Mouse (Mus musculus): Measurements from ENCODE around the gene Olfr972. TPM values are rescaled to one million over a fixed set of nuclear protein-coding genes. Genes with fewer than 3 reads are reported as not detected.

Gene Olfr972
- polyA plus RNA-seq, 1 experiment from 2014 or later = not detected

Other genes with a start within 250 kb of the Olfr972 start
- not detected in 2 replicates for gene Olfr960, start 245.0 kb upstream of the Olfr972 start, polyA plus RNA-seq (2014; fragmentation: Nextera tagmentation; extraction: Ambion mirVana)
- not detected in 2 replicates for gene Olfr961, start 221.3 kb upstream of the Olfr972 start, polyA plus RNA-seq (2014; fragmentation: Nextera tagmentation; extraction: Ambion mirVana)
- not detected in 2 replicates for gene Olfr963, start 199.2 kb upstream of the Olfr972 start, polyA plus RNA-seq (2014; fragmentation: Nextera tagmentation; extraction: Ambion mirVana)
- gene Olfr149, start 159.3 kb upstream of the Olfr972 start, polyA plus RNA-seq (2014; fragmentation: Nextera tagmentation; extraction: Ambion mirVana) = not detected in 2 replicates
- not detected in 2 replicates for gene Olfr965, start 155.1 kb upstream of the Olfr972 start, polyA plus RNA-seq (2014; fragmentation: Nextera tagmentation; extraction: Ambion mirVana)
- not detected in 2 replicates for gene Olfr150, start 135.4 kb upstream of the Olfr972 start, polyA plus RNA-seq (2014; fragmentation: Nextera tagmentation; extraction: Ambion mirVana)
- not detected in 2 replicates for gene Olfr967, start 120.2 kb upstream of the Olfr972 start, polyA plus RNA-seq (2014; fragmentation: Nextera tagmentation; extraction: Ambion mirVana)
- gene Olfr968, start 83.2 kb upstream of the Olfr972 start, polyA plus RNA-seq (2014; fragmentation: Nextera tagmentation; extraction: Ambion mirVana) = not detected in 2 replicates
- gene Olfr969, start 75.5 kb upstream of the Olfr972 start, polyA plus RNA-seq (2014; fragmentation: Nextera tagmentation; extraction: Ambion mirVana) = not detected in 2 replicates
- gene Olfr970, start 57.6 kb upstream of the Olfr972 start, polyA plus RNA-seq (2014; fragmentation: Nextera tagmentation; extraction: Ambion mirVana) = not detected in 2 replicates
- not detected in 2 replicates for gene Olfr971, start 29.5 kb upstream of the Olfr972 start, polyA plus RNA-seq (2014; fragmentation: Nextera tagmentation; extraction: Ambion mirVana)
- not detected in 2 replicates for gene Olfr229, start 40.9 kb downstream of the Olfr972 start, polyA plus RNA-seq (2014; fragmentation: Nextera tagmentation; extraction: Ambion mirVana)
- not detected in 2 replicates for gene Olfr974, start 71.1 kb downstream of the Olfr972 start, polyA plus RNA-seq (2014; fragmentation: Nextera tagmentation; extraction: Ambion mirVana)
- gene Olfr975, start 85.6 kb downstream of the Olfr972 start, polyA plus RNA-seq (2014; fragmentation: Nextera tagmentation; extraction: Ambion mirVana) = not detected in 2 replicates
- not detected in 2 replicates for gene Olfr976, start 94.7 kb downstream of the Olfr972 start, polyA plus RNA-seq (2014; fragmentation: Nextera tagmentation; extraction: Ambion mirVana)
- gene Olfr978, start 125.7 kb downstream of the Olfr972 start, polyA plus RNA-seq (2014; fragmentation: Nextera tagmentation; extraction: Ambion mirVana) = not detected in 2 replicates
- not detected in 2 replicates for gene Olfr979, start 137.0 kb downstream of the Olfr972 start, polyA plus RNA-seq (2014; fragmentation: Nextera tagmentation; extraction: Ambion mirVana)
- gene Olfr980, start 143.2 kb downstream of the Olfr972 start, polyA plus RNA-seq (2014; fragmentation: Nextera tagmentation; extraction: Ambion mirVana) = not detected in 2 replicates
- gene Olfr981, start 155.0 kb downstream of the Olfr972 start, polyA plus RNA-seq (2014; fragmentation: Nextera tagmentation; extraction: Ambion mirVana) = not detected in 2 replicates
- gene Olfr982, start 207.4 kb downstream of the Olfr972 start, polyA plus RNA-seq (2014; fragmentation: Nextera tagmentation; extraction: Ambion mirVana) = not detected in 2 replicates
- gene Olfr983, start 227.2 kb downstream of the Olfr972 start, polyA plus RNA-seq (2014; fragmentation: Nextera tagmentation; extraction: Ambion mirVana) = not detected in 2 replicates
- not detected in 2 replicates for gene Olfr984, start 247.8 kb downstream of the Olfr972 start, polyA plus RNA-seq (2014; fragmentation: Nextera tagmentation; extraction: Ambion mirVana)